8 mouse cellular contexts compared by ENCODE assay signal in genomic region chr4:43266623-43267322, GRCm38 (mm10). TPM values are rescaled to one million over a fixed set of nuclear protein-coding genes. Genes with fewer than 3 reads are reported as not detected.
DNase-seq lines count a peak whose midpoint lies in the region; ATAC-seq and TF ChIP-seq lines count a peak whose summit lies in the region.

Gene Atp8b5, plus strand, starts transcription at chr4:43267159.

- H3K4me1 ChIP-seq in ES-E14 (ENCODE audit: control insufficient read depth in 2 of 2, insufficient read depth in 2 of 2, low read length in 2 of 2, poor library complexity in 1 of 2), result peaks cover 0 to 4% of the 10 kb centered on the region in 2 experiments; a peak in 1 of 4 replicates
- peaks cover 14% of the 10 kb centered on the region for H3K4me1 ChIP-seq in forebrain, embryonic 15.5 days
- H3K4me1 ChIP-seq in olfactory bulb, adult 2 months (ENCODE audit: control insufficient read depth, insufficient read depth, low read length), result peaks cover 3% of the 10 kb centered on the region
- no peaks in the 10 kb centered on the region; the same call in 1 of the 2 replicates for H3K4me1 ChIP-seq in thymus, adult 2 months (replicated peaks; ENCODE audit: control insufficient read depth, insufficient read depth, low read length)

- H3K36me3 ChIP-seq in ES-E14 (ENCODE audit: control insufficient read depth, insufficient read depth, low read length, poor library complexity, severe bottlenecking), result no peaks in the 10 kb centered on the region
- peaks cover 6% of the 10 kb centered on the region for H3K36me3 ChIP-seq in forebrain, embryonic 15.5 days
- no peaks in the 10 kb centered on the region for H3K36me3 ChIP-seq in thymus, adult 2 months (ENCODE audit: control insufficient read depth, insufficient read depth, low read length)

- in situ Hi-C loops in ES-E14 (cut with MboI; ENCODE audit: low sequenced_read_pairs in 2 of 2, unreplicated experiment in 2 of 2), result no loop called here

- intact Hi-C loops in heart, postnatal 25 days (cut with DNase I), result loop anchor here (1.0 to 5.0 kb wide), 4 partner anchors 76 to 211 kb away; partner anchors contain the start of gene Rusc2

- no peaks in the 10 kb centered on the region for H3K27me3 ChIP-seq in forebrain, embryonic 15.5 days
- no peaks in the 10 kb centered on the region for H3K27me3 ChIP-seq in thymus, adult 2 months (ENCODE audit: control insufficient read depth, insufficient read depth, low read length)

- peak within 1 kb of the TSS; percentile 44; the same call in 1 of the 2 replicates for H3K9ac ChIP-seq in ES-E14 (ENCODE audit: insufficient read depth, low read depth, low read length, poor library complexity, severe bottlenecking)
- peak within 1 kb of the TSS; percentile 47 for H3K9ac ChIP-seq in forebrain, embryonic 15.5 days (replicated peaks)

- TF ChIP-seq POLR2A in olfactory bulb, adult 2 months (IDR thresholded peaks at IDR 0.05; ENCODE audit: insufficient read depth, low read depth, low read length), result no peak
- TF ChIP-seq POLR2A in thymus, adult 2 months (IDR thresholded peaks at IDR 0.05; ENCODE audit: control insufficient read depth, extremely low read depth, insufficient read depth, low read length, poor library complexity), result no peak

- no peak for TF ChIP-seq CTCF in olfactory bulb, adult 2 months (IDR thresholded peaks at IDR 0.05; ENCODE audit: insufficient read depth, low read depth, low read length)
- TF ChIP-seq CTCF in thymus, adult 2 months (IDR thresholded peaks at IDR 0.05; ENCODE audit: borderline replicate concordance, control insufficient read depth, extremely low read depth, insufficient read depth, low read length, poor library complexity), result no peak

- 2% methylated on average over 19 of the region's 19 CpGs for WGBS in forebrain, embryonic 15.5 days
- WGBS in olfactory bulb, adult 2 months, result 2% methylated on average over 19 of the region's 19 CpGs
- WGBS in thymus, adult 2 months, result 4% methylated on average over 19 of the region's 19 CpGs

- H3K4me2 ChIP-seq in forebrain, embryonic 15.5 days (replicated peaks), result peak within 1 kb of the TSS; percentile 62

- H3K4me3 ChIP-seq in ES-E14 (ENCODE audit: insufficient read depth in 1 of 2, low read depth in 1 of 2, low read length in 2 of 2, poor library complexity in 1 of 2, severe bottlenecking in 1 of 2), result peak within 1 kb of the TSS; percentile 16 to 62; a peak in 3 of 4 replicates
- H3K4me3 ChIP-seq in forebrain, embryonic 15.5 days, result peak within 1 kb of the TSS; percentile 41
- H3K4me3 ChIP-seq in olfactory bulb, adult 2 months (ENCODE audit: insufficient read depth, low read depth, low read length), result peak within 1 kb of the TSS; percentile 45
- no peak within 1 kb of the TSS for H3K4me3 ChIP-seq in thymus, adult 2 months (ENCODE audit: control insufficient read depth, insufficient read depth, low read length)

- H3K27ac ChIP-seq in ES-E14 (ENCODE audit: insufficient read depth, low read depth, low read length, poor library complexity, severe bottlenecking), result no peak within 1 kb of the TSS
- peak within 1 kb of the TSS; percentile 63 for H3K27ac ChIP-seq in forebrain, embryonic 15.5 days (replicated peaks)
- H3K27ac ChIP-seq in olfactory bulb, adult 2 months (ENCODE audit: insufficient read depth, low read depth, low read length), result no peak within 1 kb of the TSS
- no peak within 1 kb of the TSS for H3K27ac ChIP-seq in thymus, adult 2 months (ENCODE audit: control insufficient read depth, insufficient read depth, low read length)

- H3K9me3 ChIP-seq in ES-E14 (ENCODE audit: control insufficient read depth, insufficient read depth, low read depth, low read length), result no peaks in the 10 kb centered on the region
- no peaks in the 10 kb centered on the region for H3K9me3 ChIP-seq in forebrain, embryonic 15.5 days

- peak; percentile 62 for DNase-seq in ES-E14 (ENCODE audit: low read depth, low spot score)
- DNase-seq in cerebellum, adult 18-20 months, result peak; percentile 78 to 82
- DNase-seq in heart, postnatal 25 days (ENCODE audit: low spot score), result peak; percentile 66
- peak; percentile 70 to 88 for DNase-seq in layer of hippocampus, adult 18-20 months (ENCODE audit: low spot score in 2 of 2)
- DNase-seq in lung, adult 18-20 months, result peak; percentile 84
- peak; percentile 65 for DNase-seq in thymus, adult 2 months

- peak; percentile 95 for ATAC-seq in forebrain, embryonic 15.5 days (replicated peaks)

TF ChIP-seq in ES-E14, 5 proteins besides CTCF, POLR2A, EP300 and RAD21:
- TF ChIP-seq HCFC1 (IDR thresholded peaks at IDR 0.05; ENCODE audit: borderline replicate concordance, insufficient read depth, low read length) (no peak), ZC3H11A (IDR thresholded peaks at IDR 0.05; ENCODE audit: borderline replicate concordance, low read depth, low read length) (peak; percentile 1; the same call in 1 of the 2 replicates)

RNA-seq across cellular contexts. Expression of gene Atp8b5, which starts in this region (rescaled TPM):
- 0.79 and 0.89 TPM in 2 replicates for total RNA-seq in ES-E14 (2012; rRNA removed)
- polyA plus RNA-seq in forebrain, embryonic 15.5 days (2015; fragmentation: Nextera tagmentation; extraction: Ambion mirVana), result 0.92 and 0.98 TPM in 2 replicates
- under 1 TPM in 1 of 2 experiments, not detected in 1; 0.05 TPM for total RNA-seq in heart, postnatal 25 days (2021)
- total RNA-seq in layer of hippocampus, adult 18-20 months (2021), result under 1 TPM; 0.23 to 0.52 TPM
- polyA plus RNA-seq in olfactory bulb, adult 2 months (2012; ENCODE audit: insufficient read depth, insufficient read length, low replicate concordance, missing spikeins), result not detected in 2 replicates
- polyA plus RNA-seq in thymus, adult 2 months (2012; rRNA removed), result 0.10 and 0.36 TPM in 2 replicates

Comparison
In these comparisons a context has a peak if more than half of its experiments do, and no peak if none do; other contexts are left out.
1. Peak in DNase-seq, H3K4me3 ChIP-seq and H3K9ac ChIP-seq in ES-E14; RNA of the gene not detected or under 1 TPM.
2. Peak in ATAC-seq, H3K4me3 ChIP-seq, H3K27ac ChIP-seq, H3K9ac ChIP-seq and H3K4me2 ChIP-seq in forebrain, embryonic 15.5 days; RNA of the gene not detected or under 1 TPM.
3. Peak in DNase-seq in heart, postnatal 25 days; RNA of the gene not detected or under 1 TPM.
4. Peak in DNase-seq in layer of hippocampus, adult 18-20 months; RNA of the gene not detected or under 1 TPM.
5. Peak in DNase-seq in thymus, adult 2 months; RNA of the gene not detected or under 1 TPM.